Mouse (Mus musculus) embryonic facial prominence, embryonic 10.5 days (tissue): Measurements from ENCODE around the gene Gm21992. TPM values are rescaled to one million over a fixed set of nuclear protein-coding genes. Genes with fewer than 3 reads are reported as not detected.
"Not testable (repeated sequence)": the region's sequence is repeated elsewhere in the genome, so short reads cannot be mapped to it uniquely, and the experiment has no call there.

Source experiments
- DNase-seq: peaks from one replicate; pipeline ENCODE4 v3.0.0-alpha.2; 2017; ENCODE audit warnings: low spot score
- H3K27ac ChIP-seq: fragments of 300-500 bp; sonication (generic); replicated peaks from 2 replicates; pipeline ENCODE4 v1.5.1; 2016; ENCODE audit warnings: mild to moderate bottlenecking
- H3K27me3 ChIP-seq: fragments of 300-500 bp; sonication (generic); replicated peaks from 2 replicates; pipeline ENCODE4 v1.6.1; 2016; ENCODE audit warnings: low read depth, mild to moderate bottlenecking; ENCODE audit not compliant: poor library complexity, severe bottlenecking
- H3K36me3 ChIP-seq: fragments of 300-500 bp; sonication (generic); replicated peaks from 2 replicates; pipeline ENCODE4 v1.6.1; 2016; ENCODE audit warnings: mild to moderate bottlenecking, moderate library complexity
- H3K4me1 ChIP-seq: fragments of 300-500 bp; sonication (generic); 2 replicates; pipeline ENCODE4 v1.6.1; 2016
- H3K4me3 ChIP-seq: fragments of 300-500 bp; sonication (generic); 2 replicates; pipeline ENCODE4 v1.5.1; 2016; ENCODE audit warnings: mild to moderate bottlenecking, moderate library complexity
- H3K9me3 ChIP-seq: fragments of 300-500 bp; sonication (generic); 2 replicates; pipeline ENCODE4 v1.6.1; 2016; ENCODE audit warnings: mild to moderate bottlenecking
- WGBS: fragments of 180-500 bp; shearing (Covaris S2); methylation state at CpG from one replicate; pipeline ENCODE4 v1.1.7; 2016; 5-methylcytosine and 5-hydroxymethylcytosine counted together
- polyA plus RNA-seq: library from polyadenylated mRNA; unstranded; fragments of >200 nt; fragmentation: Nextera tagmentation; extraction: Ambion mirVana; gene quantifications from 2 replicates; pipeline ENCODE4 v1.2.1, GENCODE M21; 2016

Gene Gm21992
- polyA plus RNA-seq, 1 experiment from 2014 or later = 38.8 TPM

- Histone ChIP-seq H3K27me3 (no peaks in the 10 kb centered on the region), H3K4me1 (peaks cover 18% of the 10 kb centered on the region), H3K36me3 (peaks cover 97% of the 10 kb centered on the region), H3K4me3 (no peak overlapping the region), H3K27ac (no peak overlapping the region), H3K9me3 (no peaks in the 10 kb centered on the region)
- 78% methylated on average over 1 of the region's 1 CpGs for WGBS
- no peak for DNase-seq
Measured at GRCm38 (mm10) chr19:4762876-4763275, 48.5 kb downstream of the Gm21992 start.

- H3K4me3 ChIP-seq, H3K27me3 ChIP-seq, DNase-seq, H3K27ac ChIP-seq, H3K9me3 ChIP-seq: not testable (repeated sequence)
- WGBS = 89% methylated on average over 8 of the region's 8 CpGs
- peaks cover 22% of the 10 kb centered on the region for H3K4me1 ChIP-seq
- peaks cover 78% of the 10 kb centered on the region for H3K36me3 ChIP-seq
Measured at GRCm38 (mm10) chr19:4760544-4760943, 50.9 kb downstream of the Gm21992 start.

GRCm38 (mm10) chr19:4756921-4757320 is 54.5 kb downstream of the Gm21992 start:
- H3K9me3 ChIP-seq = no peaks in the 10 kb centered on the region
- no peaks in the 10 kb centered on the region for H3K27me3 ChIP-seq
- H3K4me3 ChIP-seq = peak overlapping the region; percentile 82
- H3K36me3 ChIP-seq = peaks cover 47% of the 10 kb centered on the region
- H3K27ac ChIP-seq = peak overlapping the region; percentile 99
- H3K4me1 ChIP-seq = peaks cover 22% of the 10 kb centered on the region
- 13% methylated on average over 9 of the region's 9 CpGs for WGBS
- no peak for DNase-seq

- peak; percentile 99 for DNase-seq
- Histone ChIP-seq H3K9me3 (no peaks in the 10 kb centered on the region), H3K36me3 (peaks cover 47% of the 10 kb centered on the region), H3K27me3 (no peaks in the 10 kb centered on the region), H3K4me1 (peaks cover 22% of the 10 kb centered on the region), H3K4me3 (peak within 1 kb of the TSS; percentile 82), H3K27ac (peak within 1 kb of the TSS; percentile 99)
- under 1% methylated on average over 65 of the region's 65 CpGs for WGBS
Measured at GRCm38 (mm10) chr19:4756193-4756911, 55.1 kb downstream of the Gm21992 start, which contains the start of gene Rbm4b. TSS of gene Rbm4b (plus strand) at chr19:4756497.

- H3K4me1 ChIP-seq = peaks cover 22% of the 10 kb centered on the region
- H3K4me3 ChIP-seq = peak overlapping the region; percentile 82
- no peaks in the 10 kb centered on the region for H3K9me3 ChIP-seq
- peaks cover 46% of the 10 kb centered on the region for H3K36me3 ChIP-seq
- H3K27ac ChIP-seq = peak overlapping the region; percentile 99
- WGBS = under 1% methylated on average over 10 of the region's 10 CpGs
- H3K27me3 ChIP-seq = no peaks in the 10 kb centered on the region
- DNase-seq = peak; percentile 90
Measured at GRCm38 (mm10) chr19:4755565-4756192, 55.7 kb downstream of the Gm21992 start.

- H3K9me3 ChIP-seq = no peaks in the 10 kb centered on the region
- H3K27me3 ChIP-seq = no peaks in the 10 kb centered on the region
- no peak for DNase-seq
- no peaks in the 10 kb centered on the region for H3K4me1 ChIP-seq
- WGBS = 87% methylated on average over 6 of the region's 6 CpGs
- no peak overlapping the region for H3K27ac ChIP-seq
- peaks cover 73% of the 10 kb centered on the region for H3K36me3 ChIP-seq
- no peak overlapping the region for H3K4me3 ChIP-seq
Measured at GRCm38 (mm10) chr19:4749975-4750374, 61.4 kb downstream of the Gm21992 start.

GRCm38 (mm10) chr19:4748493-4748892 is 62.9 kb downstream of the Gm21992 start:
- peaks cover 86% of the 10 kb centered on the region for H3K36me3 ChIP-seq
- H3K4me3 ChIP-seq = no peak overlapping the region
- H3K4me1 ChIP-seq = no peaks in the 10 kb centered on the region
- no peaks in the 10 kb centered on the region for H3K9me3 ChIP-seq
- WGBS = 89% methylated on average over 10 of the region's 10 CpGs
- no peaks in the 10 kb centered on the region for H3K27me3 ChIP-seq
- DNase-seq = no peak
- H3K27ac ChIP-seq = no peak overlapping the region

GRCm38 (mm10) chr19:4747631-4748312 is 63.6 kb downstream of the Gm21992 start:
- H3K9me3 ChIP-seq = no peaks in the 10 kb centered on the region
- no peaks in the 10 kb centered on the region for H3K27me3 ChIP-seq
- WGBS = 92% methylated on average over 9 of the region's 9 CpGs
- no peak overlapping the region for H3K27ac ChIP-seq
- H3K36me3 ChIP-seq = peaks cover 86% of the 10 kb centered on the region
- DNase-seq = no peak
- no peaks in the 10 kb centered on the region for H3K4me1 ChIP-seq
- no peak overlapping the region for H3K4me3 ChIP-seq

- Histone ChIP-seq H3K4me3 (no peak overlapping the region), H3K27me3 (no peaks in the 10 kb centered on the region), H3K27ac (no peak overlapping the region), H3K36me3 (peaks cover 85% of the 10 kb centered on the region), H3K4me1 (no peaks in the 10 kb centered on the region), H3K9me3 (no peaks in the 10 kb centered on the region)
- 86% methylated on average over 14 of the region's 14 CpGs for WGBS
- no peak for DNase-seq
Measured at GRCm38 (mm10) chr19:4746611-4747010, 64.8 kb downstream of the Gm21992 start.

- Histone ChIP-seq H3K4me3 (no peak overlapping the region), H3K36me3 (peaks cover 86% of the 10 kb centered on the region), H3K9me3 (no peaks in the 10 kb centered on the region), H3K27ac (no peak overlapping the region), H3K27me3 (no peaks in the 10 kb centered on the region), H3K4me1 (no peaks in the 10 kb centered on the region)
- WGBS = 91% methylated on average over 10 of the region's 10 CpGs
- DNase-seq = no peak
Measured at GRCm38 (mm10) chr19:4745681-4746080, 65.7 kb downstream of the Gm21992 start.

GRCm38 (mm10) chr19:4745057-4745456 is 66.4 kb downstream of the Gm21992 start:
- Histone ChIP-seq H3K36me3 (peaks cover 86% of the 10 kb centered on the region), H3K4me1 (no peaks in the 10 kb centered on the region), H3K4me3 (no peak overlapping the region), H3K27me3 (no peaks in the 10 kb centered on the region), H3K9me3 (no peaks in the 10 kb centered on the region), H3K27ac (no peak overlapping the region)
- no peak for DNase-seq
- 88% methylated on average over 9 of the region's 9 CpGs for WGBS

- Histone ChIP-seq H3K9me3 (no peaks in the 10 kb centered on the region), H3K27me3 (no peaks in the 10 kb centered on the region), H3K27ac (no peak overlapping the region), H3K36me3 (peaks cover 86% of the 10 kb centered on the region), H3K4me3 (no peak overlapping the region), H3K4me1 (no peaks in the 10 kb centered on the region)
- 82% methylated on average over 14 of the region's 14 CpGs for WGBS
- no peak for DNase-seq
Measured at GRCm38 (mm10) chr19:4744026-4744425, 67.4 kb downstream of the Gm21992 start.
